Mouse (Mus musculus): ENCODE measurements around the gene Vps8. TPM values are rescaled to one million over a fixed set of nuclear protein-coding genes. Genes with fewer than 3 reads are reported as not detected.

Vps8 gene
- polyA plus RNA-seq, 1 experiment from 2014 or later, result 13.7 TPM

DNA sequence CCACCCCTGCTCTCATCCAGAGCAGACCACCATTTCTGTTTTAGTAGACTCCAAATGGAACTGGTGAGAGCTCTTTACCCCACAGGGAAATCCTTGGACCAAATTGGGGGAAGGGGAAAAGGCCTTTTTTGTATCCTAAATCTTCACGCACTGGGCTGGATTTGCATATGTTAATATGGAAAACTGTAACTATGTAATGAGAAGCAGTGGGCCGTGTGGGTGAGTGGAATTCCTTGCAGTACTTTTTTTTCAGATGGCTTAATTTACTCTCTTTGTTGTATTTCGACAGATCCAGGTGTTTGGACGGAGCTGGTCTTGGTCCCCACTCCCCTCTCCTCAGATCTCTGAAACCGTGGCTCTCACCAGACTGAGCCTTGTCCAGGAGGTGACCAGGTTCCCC lies 32.2 kb upstream of the Vps8 start:
- 51% methylated on average over 5 of the region's 5 CpGs for WGBS
- no peak overlapping the region for H3K4me3 ChIP-seq
- H3K9me3 ChIP-seq (replicated peaks), result no peaks in the 10 kb centered on the region
- H3K4me1 ChIP-seq, result peaks cover 72% of the 10 kb centered on the region
- H3K27me3 ChIP-seq (ENCODE audit: low read depth, poor library complexity, severe bottlenecking), result no peaks in the 10 kb centered on the region
- H3K27ac ChIP-seq, result peak overlapping the region; percentile 85; the same call in 1 of the 2 replicates
- no peak for DNase-seq (ENCODE audit: low spot score)
- no peaks in the 10 kb centered on the region for H3K36me3 ChIP-seq

DNA sequence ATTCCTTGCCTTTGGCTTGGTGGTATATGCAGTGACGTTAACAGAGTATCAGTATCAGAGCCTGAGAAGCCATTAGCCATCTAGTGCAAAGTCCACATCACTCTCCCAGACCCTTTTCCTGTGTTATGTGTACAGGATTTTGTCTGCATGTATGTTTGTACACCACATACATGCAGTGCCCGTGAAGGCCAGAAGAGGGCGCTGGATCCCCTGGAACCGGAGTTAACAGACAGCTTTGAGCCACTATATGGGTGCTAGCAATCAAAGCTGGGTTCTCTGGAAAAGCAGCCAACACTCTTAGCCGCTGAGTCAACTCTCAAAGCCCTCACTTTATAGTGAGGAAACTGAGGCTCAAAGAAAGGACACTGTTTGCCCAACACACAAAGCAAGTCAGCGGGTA lies 30.8 kb upstream of the Vps8 start:
- DNase-seq (ENCODE audit: low spot score), result peak; percentile 60
- H3K27ac ChIP-seq, result peak overlapping the region; percentile 85
- no peaks in the 10 kb centered on the region for H3K27me3 ChIP-seq (ENCODE audit: low read depth, poor library complexity, severe bottlenecking)
- 67% methylated on average over 6 of the region's 6 CpGs for WGBS
- H3K9me3 ChIP-seq (replicated peaks), result no peaks in the 10 kb centered on the region
- no peaks in the 10 kb centered on the region for H3K36me3 ChIP-seq
- peaks cover 68% of the 10 kb centered on the region for H3K4me1 ChIP-seq
- no peak overlapping the region for H3K4me3 ChIP-seq

DNA sequence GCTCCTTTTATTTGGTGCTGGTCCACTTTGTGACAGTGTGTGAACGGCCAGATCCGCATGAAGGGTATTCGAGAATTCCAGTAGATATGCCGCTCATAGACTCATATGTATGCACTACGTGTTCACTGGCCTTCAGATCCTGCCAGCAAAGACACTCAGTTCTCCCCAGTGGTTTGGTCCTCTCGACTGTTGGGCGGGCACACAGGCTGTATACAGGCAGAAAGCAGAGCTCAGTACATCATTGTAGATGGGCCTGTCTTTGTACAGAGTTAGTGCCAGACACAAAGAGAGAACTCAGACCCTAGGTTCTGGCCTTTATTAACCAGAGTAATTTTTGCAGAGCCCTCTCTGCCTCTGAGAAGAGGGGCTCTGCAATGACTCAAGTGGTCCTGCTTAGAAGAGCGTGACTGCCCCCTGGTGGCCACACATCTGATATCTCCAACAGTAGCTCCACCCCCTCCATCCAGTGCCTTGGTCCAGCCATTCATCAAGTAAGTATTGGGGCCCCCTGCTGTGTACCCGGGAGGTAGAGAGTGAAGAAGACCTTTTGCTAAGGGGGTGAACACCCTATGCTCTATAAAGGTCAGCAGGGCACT lies 30.3 kb upstream of the Vps8 start:
- H3K4me1 ChIP-seq, result peaks cover 67% of the 10 kb centered on the region
- WGBS, result 59% methylated on average over 9 of the region's 9 CpGs
- DNase-seq (ENCODE audit: low spot score), result peak; percentile 97
- H3K36me3 ChIP-seq, result no peaks in the 10 kb centered on the region
- no peaks in the 10 kb centered on the region for H3K9me3 ChIP-seq (replicated peaks)
- H3K27ac ChIP-seq, result peak overlapping the region; percentile 85
- H3K4me3 ChIP-seq, result no peak overlapping the region
- H3K27me3 ChIP-seq (ENCODE audit: low read depth, poor library complexity, severe bottlenecking), result no peaks in the 10 kb centered on the region

DNA sequence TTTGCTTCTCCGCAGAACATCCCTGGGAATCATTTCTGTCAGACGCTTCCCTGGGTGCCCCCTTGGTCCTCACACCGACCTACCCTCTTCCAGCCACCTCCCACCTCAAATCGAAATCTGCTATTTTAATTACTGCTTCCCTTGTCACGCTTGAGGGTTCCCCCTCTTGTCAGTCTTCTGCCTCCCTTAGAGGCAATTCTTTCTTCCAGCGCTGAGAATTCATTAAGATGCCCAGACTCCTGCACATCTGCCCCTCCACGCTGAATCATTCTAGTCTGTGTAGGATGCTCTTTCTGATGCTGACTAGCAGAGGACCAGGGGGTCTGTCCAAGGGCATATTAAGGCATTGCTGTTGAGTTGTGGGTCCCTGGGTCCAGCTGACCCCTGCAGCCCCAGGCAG lies 27.4 kb upstream of the Vps8 start:
- Histone ChIP-seq H3K4me1 (peaks cover 64% of the 10 kb centered on the region), H3K36me3 (no peaks in the 10 kb centered on the region), H3K4me3 (no peak overlapping the region), H3K9me3 (replicated peaks) (no peaks in the 10 kb centered on the region), H3K27ac (peak overlapping the region; percentile 2; the same call in 1 of the 2 replicates), H3K27me3 (ENCODE audit: low read depth, poor library complexity, severe bottlenecking) (no peaks in the 10 kb centered on the region)
- WGBS, result 55% methylated on average over 7 of the region's 7 CpGs
- DNase-seq (ENCODE audit: low spot score), result no peak

DNA sequence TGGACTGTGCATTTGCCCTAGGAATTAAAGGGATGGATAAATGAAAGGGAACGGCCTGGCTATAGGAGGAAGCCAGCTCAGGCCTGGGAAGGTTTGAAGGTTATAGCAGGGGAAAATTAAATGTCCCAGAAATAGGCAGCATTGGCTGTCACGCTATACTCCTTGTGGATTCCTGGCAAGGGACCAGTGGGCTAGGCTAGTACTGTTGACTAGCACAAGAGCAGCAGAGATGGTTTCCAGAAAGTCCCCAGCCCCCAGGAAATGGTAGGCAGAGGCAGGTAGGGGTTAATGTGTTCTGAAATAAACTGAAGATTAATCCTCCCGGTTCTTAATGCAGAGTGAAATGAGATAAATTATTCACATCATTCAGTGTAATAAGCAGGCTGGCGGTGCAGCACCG lies 25.2 kb upstream of the Vps8 start:
- Histone ChIP-seq H3K36me3 (no peaks in the 10 kb centered on the region), H3K9me3 (replicated peaks) (no peaks in the 10 kb centered on the region), H3K4me1 (peaks cover 58% of the 10 kb centered on the region), H3K27ac (peak overlapping the region; percentile 22; the same call in 1 of the 2 replicates), H3K27me3 (ENCODE audit: low read depth, poor library complexity, severe bottlenecking) (no peaks in the 10 kb centered on the region), H3K4me3 (no peak overlapping the region)
- 82% methylated on average over 5 of the region's 5 CpGs for WGBS
- no peak for DNase-seq (ENCODE audit: low spot score)

DNA sequence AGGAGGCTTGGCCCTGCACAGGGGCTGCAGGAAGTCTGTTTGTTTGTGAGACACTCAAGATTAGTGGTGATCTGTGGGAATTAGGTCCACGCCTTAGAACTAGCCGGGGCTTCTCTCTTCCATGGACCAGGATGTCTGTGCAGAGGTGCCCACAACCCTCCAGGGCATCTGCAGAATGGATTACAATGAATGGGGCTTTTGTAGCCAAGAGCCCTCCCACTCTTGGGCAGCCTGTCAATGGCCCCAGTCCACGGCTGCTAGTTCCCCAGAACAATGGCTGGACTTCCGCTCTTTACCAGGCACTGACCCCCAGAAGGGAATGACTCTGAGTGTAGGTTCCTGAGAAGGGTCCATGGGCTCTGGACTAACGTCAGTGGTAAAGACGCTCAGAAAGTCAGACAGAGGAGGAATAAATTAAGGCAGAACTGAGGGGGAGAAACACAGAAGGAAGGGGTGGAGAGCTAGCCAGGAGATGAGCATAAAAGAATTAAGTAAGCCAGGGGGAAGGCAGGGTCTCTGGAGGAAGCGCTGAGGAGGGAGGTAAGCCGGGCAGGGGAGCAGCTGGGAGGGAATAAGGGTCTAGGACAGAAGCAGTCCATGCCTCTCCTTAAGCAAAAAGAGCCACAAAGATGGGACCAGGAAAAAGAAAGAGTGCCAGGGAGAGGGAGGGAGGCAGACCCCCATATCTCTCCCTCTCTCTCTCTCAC lies 24.4 kb upstream of the Vps8 start:
- DNase-seq (ENCODE audit: low spot score), result no peak
- Histone ChIP-seq H3K27ac (peak overlapping the region; percentile 73), H3K4me3 (no peak overlapping the region), H3K9me3 (replicated peaks) (no peaks in the 10 kb centered on the region), H3K27me3 (ENCODE audit: low read depth, poor library complexity, severe bottlenecking) (no peaks in the 10 kb centered on the region), H3K4me1 (peaks cover 67% of the 10 kb centered on the region), H3K36me3 (no peaks in the 10 kb centered on the region)
- WGBS, result 49% methylated on average over 8 of the region's 8 CpGs

DNA sequence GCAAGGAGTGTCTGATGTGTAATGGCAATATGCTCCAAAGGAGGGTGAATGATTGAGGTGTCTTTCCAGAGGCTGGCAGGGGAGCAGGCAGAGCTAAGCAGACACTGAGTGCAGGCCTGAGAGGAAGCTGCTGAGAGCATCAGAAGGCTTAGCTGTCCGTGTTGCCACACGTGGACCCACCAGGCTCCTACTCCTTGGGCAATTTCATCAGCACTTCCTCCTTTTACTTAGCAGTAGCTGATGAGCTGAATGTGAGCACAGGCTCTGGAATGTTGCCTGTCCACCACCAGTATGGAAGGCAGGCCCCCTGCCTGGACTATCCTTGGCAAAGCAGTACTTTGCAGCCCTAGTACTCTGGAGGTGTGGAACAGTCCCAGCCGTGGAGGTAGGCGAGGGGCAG lies 23.0 kb upstream of the Vps8 start:
- Histone ChIP-seq H3K9me3 (replicated peaks) (no peaks in the 10 kb centered on the region), H3K27me3 (ENCODE audit: low read depth, poor library complexity, severe bottlenecking) (no peaks in the 10 kb centered on the region), H3K36me3 (no peaks in the 10 kb centered on the region), H3K4me3 (no peak overlapping the region), H3K27ac (no peak overlapping the region), H3K4me1 (peaks cover 73% of the 10 kb centered on the region)
- WGBS, result 86% methylated on average over 4 of the region's 4 CpGs
- no peak for DNase-seq (ENCODE audit: low spot score)

DNA sequence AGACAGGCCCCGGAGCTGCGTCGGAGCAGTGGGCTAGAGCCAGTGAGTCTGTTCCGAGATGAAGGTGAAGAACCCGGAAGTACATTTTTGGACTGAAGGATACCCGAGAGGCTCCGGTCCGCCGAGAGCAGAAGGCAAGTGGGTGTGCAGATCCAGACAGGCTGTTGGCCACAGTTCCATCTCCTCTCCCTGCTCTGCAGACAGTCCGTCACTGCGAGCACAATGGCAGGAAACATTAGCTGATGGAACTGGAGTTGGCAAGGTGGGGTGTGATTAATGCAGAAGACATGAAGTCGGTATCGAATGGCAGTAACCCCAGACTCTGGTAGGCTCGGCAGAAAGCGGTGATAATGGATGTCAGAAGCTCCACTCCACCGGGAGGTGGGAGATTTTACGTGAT lies 20.9 kb upstream of the Vps8 start:
- H3K4me3 ChIP-seq, result no peak overlapping the region
- DNase-seq (ENCODE audit: low spot score), result no peak
- H3K4me1 ChIP-seq, result peaks cover 74% of the 10 kb centered on the region
- 71% methylated on average over 17 of the region's 17 CpGs for WGBS
- no peaks in the 10 kb centered on the region for H3K27me3 ChIP-seq (ENCODE audit: low read depth, poor library complexity, severe bottlenecking)
- H3K36me3 ChIP-seq, result no peaks in the 10 kb centered on the region
- H3K27ac ChIP-seq, result no peak overlapping the region
- no peaks in the 10 kb centered on the region for H3K9me3 ChIP-seq (replicated peaks)

DNA sequence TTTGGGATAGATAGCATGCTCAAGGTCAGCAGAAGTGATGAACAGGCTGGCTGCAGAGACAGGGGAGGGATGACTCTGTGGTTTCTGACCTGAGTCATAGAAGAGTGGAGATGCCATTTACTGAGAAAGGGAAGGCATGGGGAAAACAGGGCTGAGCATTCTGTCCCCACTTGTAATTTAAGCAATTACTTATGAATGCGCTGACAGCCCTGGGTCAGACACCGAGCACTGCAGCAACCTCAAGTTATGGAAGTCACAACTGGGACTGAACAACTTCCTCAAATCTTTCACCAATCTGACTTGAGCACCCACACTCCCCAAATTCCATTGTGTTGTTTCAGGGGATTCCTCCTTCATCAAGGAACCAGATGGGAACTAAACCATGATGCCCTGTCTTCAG lies 19.5 kb upstream of the Vps8 start:
- H3K27ac ChIP-seq, result peak overlapping the region; percentile 46; the same call in 1 of the 2 replicates
- 68% methylated on average over 2 of the region's 2 CpGs for WGBS
- H3K4me3 ChIP-seq, result no peak overlapping the region
- no peaks in the 10 kb centered on the region for H3K27me3 ChIP-seq (ENCODE audit: low read depth, poor library complexity, severe bottlenecking)
- no peaks in the 10 kb centered on the region for H3K9me3 ChIP-seq (replicated peaks)
- peaks cover 62% of the 10 kb centered on the region for H3K4me1 ChIP-seq
- no peak for DNase-seq (ENCODE audit: low spot score)
- no peaks in the 10 kb centered on the region for H3K36me3 ChIP-seq

DNA sequence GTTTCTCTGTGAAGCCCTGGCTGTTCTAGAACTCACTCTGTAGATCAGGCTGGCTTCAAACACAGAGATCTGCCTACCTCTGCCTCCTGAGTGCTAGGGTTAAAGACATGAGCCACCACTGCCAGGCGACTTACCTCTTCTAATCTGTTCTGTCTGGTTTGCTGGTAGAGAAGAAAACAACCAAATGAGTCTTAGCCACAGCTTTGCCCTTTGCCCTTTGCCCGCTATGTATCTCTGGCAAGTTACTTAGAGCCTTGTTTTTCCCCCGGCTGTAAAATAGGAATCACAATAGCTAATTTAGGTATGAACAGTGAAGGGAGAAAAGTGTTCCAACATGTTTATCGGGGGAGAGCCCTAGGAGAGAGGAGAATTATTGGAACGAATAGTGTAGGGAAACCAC lies 18.3 kb upstream of the Vps8 start:
- H3K36me3 ChIP-seq, result no peaks in the 10 kb centered on the region
- peaks cover 53% of the 10 kb centered on the region for H3K4me1 ChIP-seq
- peak overlapping the region; percentile 84 for H3K27ac ChIP-seq
- whole genome bisulfite sequencing, result 36% methylated on average over 5 of the region's 5 CpGs
- H3K27me3 ChIP-seq (ENCODE audit: low read depth, poor library complexity, severe bottlenecking), result no peaks in the 10 kb centered on the region
- DNase-seq (ENCODE audit: low spot score), result no peak
- no peak overlapping the region for H3K4me3 ChIP-seq
- H3K9me3 ChIP-seq (replicated peaks), result no peaks in the 10 kb centered on the region

DNA sequence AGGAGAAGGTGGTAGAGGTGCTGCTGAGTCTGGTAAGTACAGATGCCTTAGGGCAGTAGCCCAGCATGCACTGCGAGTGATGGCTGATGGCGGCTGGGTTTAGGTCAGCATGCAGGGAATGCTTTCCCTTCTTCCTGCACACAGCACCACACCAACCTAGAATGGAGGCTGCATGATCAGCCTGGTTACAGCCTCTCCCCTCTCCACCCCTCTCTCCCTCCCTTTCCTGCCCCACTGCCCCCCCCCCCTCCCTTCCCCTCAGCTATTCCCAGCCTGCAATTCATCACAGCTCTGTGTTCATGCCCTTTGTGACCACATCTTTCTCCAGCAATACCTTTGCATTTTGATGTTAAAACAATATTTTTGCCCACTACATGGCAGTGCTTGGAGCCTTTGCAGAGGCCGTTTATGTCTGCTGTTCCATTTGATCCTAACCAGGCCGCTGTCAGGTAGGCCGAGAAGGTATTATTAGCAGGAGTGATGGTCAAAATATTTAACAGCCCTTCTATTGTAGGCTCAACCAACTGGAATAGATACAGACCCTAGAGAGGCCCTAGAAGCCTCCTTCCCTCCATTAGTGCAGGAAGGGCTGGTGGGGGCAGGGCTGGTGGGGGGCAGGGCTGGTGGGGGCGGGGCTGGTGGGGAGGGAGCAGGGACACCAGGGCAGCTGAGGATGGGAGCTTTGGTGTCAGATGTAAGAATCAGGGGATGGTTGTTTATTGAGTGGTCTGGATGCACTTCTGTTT lies 17.5 kb upstream of the Vps8 start:
- 31% methylated on average over 6 of the region's 6 CpGs for WGBS
- peak overlapping the region; percentile 84 for H3K27ac ChIP-seq
- H3K27me3 ChIP-seq (ENCODE audit: low read depth, poor library complexity, severe bottlenecking), result no peaks in the 10 kb centered on the region
- H3K4me1 ChIP-seq, result peaks cover 53% of the 10 kb centered on the region
- no peaks in the 10 kb centered on the region for H3K9me3 ChIP-seq (replicated peaks)
- no peaks in the 10 kb centered on the region for H3K36me3 ChIP-seq
- DNase-seq (ENCODE audit: low spot score), result peak; percentile 51
- no peak overlapping the region for H3K4me3 ChIP-seq

DNA sequence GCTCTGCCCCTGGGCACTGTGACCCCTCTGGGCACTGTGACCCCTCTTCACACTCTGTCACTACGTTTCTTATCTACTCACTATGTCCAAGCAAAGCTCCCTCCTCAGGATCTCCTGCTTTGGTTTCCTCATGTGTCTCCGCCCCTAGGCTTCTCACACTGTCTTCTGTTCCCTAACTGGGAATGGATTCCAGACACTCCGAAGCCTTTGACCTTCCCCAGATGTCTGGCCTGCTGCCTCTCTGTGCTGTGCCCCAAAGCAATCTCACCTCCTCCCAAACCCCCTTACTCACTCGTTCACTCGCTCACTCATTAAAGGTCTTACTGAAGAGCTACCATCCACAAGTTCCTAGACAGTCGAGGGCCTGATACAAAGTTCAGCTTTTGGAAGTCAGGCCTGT lies 16.8 kb upstream of the Vps8 start:
- no peaks in the 10 kb centered on the region for H3K36me3 ChIP-seq
- H3K4me1 ChIP-seq, result peaks cover 53% of the 10 kb centered on the region
- H3K4me3 ChIP-seq, result no peak overlapping the region
- 22% methylated on average over 6 of the region's 6 CpGs for WGBS
- H3K27me3 ChIP-seq (ENCODE audit: low read depth, poor library complexity, severe bottlenecking), result no peaks in the 10 kb centered on the region
- peak; percentile 45 for DNase-seq (ENCODE audit: low spot score)
- H3K27ac ChIP-seq, result peak overlapping the region; percentile 84
- no peaks in the 10 kb centered on the region for H3K9me3 ChIP-seq (replicated peaks)

DNA sequence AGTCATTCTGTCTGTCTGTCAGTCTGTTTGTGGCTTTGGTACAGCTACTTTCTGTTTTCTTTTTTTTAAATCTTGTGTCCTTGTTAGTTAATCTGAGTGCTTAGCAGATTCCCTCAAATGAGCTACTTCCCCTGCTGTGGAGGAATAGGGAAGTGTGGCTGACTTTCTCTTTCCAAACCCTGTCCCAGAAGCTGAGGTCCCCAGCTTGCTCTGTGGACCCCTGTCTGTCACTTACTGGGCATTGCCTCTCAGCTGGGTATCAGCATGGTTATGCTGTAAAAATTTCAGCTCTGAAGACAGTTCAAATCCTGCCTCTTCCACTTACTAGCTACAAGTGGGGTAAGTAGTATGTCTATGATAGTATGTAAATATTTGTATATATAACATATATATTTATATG lies 11.1 kb upstream of the Vps8 start:
- peaks cover 6% of the 10 kb centered on the region; the same call in 1 of the 2 replicates for H3K4me1 ChIP-seq
- no peaks in the 10 kb centered on the region for H3K9me3 ChIP-seq (replicated peaks)
- H3K4me3 ChIP-seq, result no peak overlapping the region
- H3K27ac ChIP-seq, result no peak overlapping the region
- DNase-seq (ENCODE audit: low spot score), result no peak
- no peaks in the 10 kb centered on the region for H3K36me3 ChIP-seq
- no peaks in the 10 kb centered on the region for H3K27me3 ChIP-seq (ENCODE audit: low read depth, poor library complexity, severe bottlenecking)
